Mouse (Mus musculus): ENCODE measurements around the gene Hoxd9.

- TF ChIP-seq GATA1 (IDR thresholded peaks at IDR 0.05; ENCODE audit: low read length) (no peak), TAL1 (IDR thresholded peaks at IDR 0.05; ENCODE audit: low read length) (no peak)
Measured at GRCm38 (mm10) chr2:74714156-74714789, 16.7 kb downstream of the Hoxd9 start.
